Mouse (Mus musculus): ENCODE results near the gene Syne3. TPM values are rescaled to one million over a fixed set of nuclear protein-coding genes. Genes with fewer than 3 reads are reported as not detected.

Syne3 gene
- total RNA-seq, 2 experiments from 2014 or later = 4.1 to 4.7 TPM

- DNase-seq = peak; percentile 50
- Histone ChIP-seq H3K27ac (peak overlapping the region; percentile 57), H3K4me3 (no peak overlapping the region)
- no peak for TF ChIP-seq CTCF (IDR thresholded peaks at IDR 0.05)
- intact Hi-C loops (cut with DNase I) = no loop called here
Observed at GRCm38 (mm10) chr12:104969177-104969576, 40.4 kb downstream of the Syne3 start.

- intact Hi-C loops (cut with DNase I) = no loop called here
- no peak for TF ChIP-seq CTCF (IDR thresholded peaks at IDR 0.05)
- peak; percentile 22 for DNase-seq
- H3K4me3 ChIP-seq = no peak overlapping the region
- 0 out of 2 replicates have a peak overlapping the region, but pooled peaks have one; percentile 16 for H3K27ac ChIP-seq
Observed at GRCm38 (mm10) chr12:104964953-104965911, 44.4 kb downstream of the Syne3 start.

GRCm38 (mm10) chr12:104960421-104960820 lies 49.2 kb downstream of the Syne3 start:
- DNase-seq = peak; percentile 2
- Histone ChIP-seq H3K27ac (no peak overlapping the region), H3K4me3 (no peak overlapping the region)
- TF ChIP-seq CTCF (IDR thresholded peaks at IDR 0.05) = no peak
- intact Hi-C loops (cut with DNase I) = no loop called here

GRCm38 (mm10) chr12:104959966-104960365 lies 49.6 kb downstream of the Syne3 start:
- DNase-seq = peak; percentile 4
- Histone ChIP-seq H3K4me3 (no peak overlapping the region), H3K27ac (no peak overlapping the region)
- TF ChIP-seq CTCF (IDR thresholded peaks at IDR 0.05) = no peak
- intact Hi-C loops (cut with DNase I) = loop anchor here (10.0 kb wide), 1 partner anchor 145 kb away; no protein-coding TSS in a partner anchor

GRCm38 (mm10) chr12:104958263-104958662 lies 51.3 kb downstream of the Syne3 start:
- no peak overlapping the region for H3K4me3 ChIP-seq
- TF ChIP-seq CTCF (IDR thresholded peaks at IDR 0.05) = no peak
- peak; percentile 41 for DNase-seq
- no peak overlapping the region for H3K27ac ChIP-seq
- intact Hi-C loops (cut with DNase I) = loop anchor here (10.0 kb wide), 1 partner anchor 147 kb away; no protein-coding TSS in a partner anchor

GRCm38 (mm10) chr12:104957165-104957564 lies 52.4 kb downstream of the Syne3 start:
- intact Hi-C loops (cut with DNase I) = loop anchor here (10.0 kb wide), 1 partner anchor 148 kb away; no protein-coding TSS in a partner anchor
- Histone ChIP-seq H3K4me3 (no peak overlapping the region), H3K27ac (no peak overlapping the region)
- TF ChIP-seq CTCF (IDR thresholded peaks at IDR 0.05) = no peak
- DNase-seq = peak; percentile 11

GRCm38 (mm10) chr12:104956406-104956805 lies 53.2 kb downstream of the Syne3 start:
- Histone ChIP-seq H3K27ac (no peak overlapping the region), H3K4me3 (no peak overlapping the region)
- TF ChIP-seq CTCF (IDR thresholded peaks at IDR 0.05) = no peak
- intact Hi-C loops (cut with DNase I) = loop anchor here (10.0 kb wide), 1 partner anchor 148 kb away; no protein-coding TSS in a partner anchor
- DNase-seq = peak; percentile 11

- peak; percentile 25 for DNase-seq
- intact Hi-C loops (cut with DNase I) = loop anchor here (10.0 kb wide), 1 partner anchor 150 kb away; no protein-coding TSS in a partner anchor
- Histone ChIP-seq H3K27ac (no peak overlapping the region), H3K4me3 (no peak overlapping the region)
- no peak for TF ChIP-seq CTCF (IDR thresholded peaks at IDR 0.05)
Observed at GRCm38 (mm10) chr12:104955003-104955800, 54.4 kb downstream of the Syne3 start.

GRCm38 (mm10) chr12:104953941-104954340 lies 55.7 kb downstream of the Syne3 start:
- Histone ChIP-seq H3K4me3 (no peak overlapping the region), H3K27ac (no peak overlapping the region)
- DNase-seq = peak; percentile 68
- intact Hi-C loops (cut with DNase I) = loop anchor here (5.0 to 10.0 kb wide), 2 partner anchors 53 to 151 kb away; partner anchors contain the start of gene Syne3
- peak; percentile 70 for TF ChIP-seq CTCF (IDR thresholded peaks at IDR 0.05)

- TF ChIP-seq CTCF (IDR thresholded peaks at IDR 0.05) = peak; percentile 95
- DNase-seq = peak; percentile 85
- no peak overlapping the region for H3K27ac ChIP-seq
- intact Hi-C loops (cut with DNase I) = loop anchor here (1.0 to 10.0 kb wide), 3 partner anchors 55 to 152 kb away; partner anchors contain the start of gene Syne3
- no peak overlapping the region for H3K4me3 ChIP-seq
Observed at GRCm38 (mm10) chr12:104952458-104952857, 57.2 kb downstream of the Syne3 start.

- no peak for DNase-seq
- H3K27ac ChIP-seq = no peak overlapping the region
- TF ChIP-seq CTCF (IDR thresholded peaks at IDR 0.05) = no peak
- no peak overlapping the region for H3K4me3 ChIP-seq
- intact Hi-C loops (cut with DNase I) = no loop called here
Observed at GRCm38 (mm10) chr12:104947911-104948310, 61.7 kb downstream of the Syne3 start.

- intact Hi-C loops (cut with DNase I) = no loop called here
- H3K27ac ChIP-seq = no peak overlapping the region
Observed at GRCm38 (mm10) chr12:104946231-104946630, 63.4 kb downstream of the Syne3 start.

More at GRCm38 (mm10) chr12:104946231-104946630, 63.4 kb downstream of the Syne3 start:
- TF ChIP-seq CTCF (IDR thresholded peaks at IDR 0.05) = no peak
- DNase-seq = no peak
- no peak overlapping the region for H3K4me3 ChIP-seq

Data from gastrocnemius, adult 2 months (tissue).